Mouse (Mus musculus) E14TG2a.4 (cell line): ENCODE data around the gene Zcchc4.

Source experiments
- CTCF ChIP-seq: conservative IDR thresholded peaks from 2 replicates; pipeline ENCODE4 v1.5.1; 2014; ENCODE audit warnings: low read length
- NANOG ChIP-seq: IDR thresholded peaks from 2 replicates; pipeline ENCODE4 v1.6.1; 2014; ENCODE audit warnings: borderline replicate concordance, low read length, mixed read lengths

- no peak for TF ChIP-seq CTCF
- no peak for TF ChIP-seq NANOG
Observed at GRCm38 (mm10) chr5:52805801-52806200, 30.6 kb downstream of the Zcchc4 start.
